Comparison of ENCODE assay signal across 8 mouse cellular contexts in the genomic region with DNA sequence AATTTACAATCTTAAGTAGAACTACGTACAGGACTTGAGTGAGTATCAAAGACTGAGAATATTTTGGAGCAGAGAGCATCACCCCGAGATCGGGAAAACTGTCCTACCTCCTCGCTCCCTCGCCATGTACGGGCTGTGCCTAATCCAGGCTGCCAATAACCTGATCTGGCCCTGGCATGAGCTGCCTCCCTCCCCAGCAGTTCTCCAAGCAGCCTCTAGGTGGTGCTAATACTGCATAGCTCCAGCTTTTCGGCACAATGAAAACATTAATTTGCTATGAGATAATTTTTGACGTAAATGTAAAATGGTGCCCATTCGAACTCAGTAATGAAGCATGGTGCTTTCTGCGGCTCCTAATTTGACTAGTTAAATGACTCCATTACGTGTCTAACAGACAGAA.
DNase-seq lines count a peak whose midpoint lies in the region; ATAC-seq and TF ChIP-seq lines count a peak whose summit lies in the region.

No protein-coding gene starts in this region.

- H3K4me1 ChIP-seq in hindbrain, embryonic 14.5 days (replicated peaks; ENCODE audit: control insufficient read depth, insufficient read depth, low read length), result peaks cover 15% of the 10 kb centered on the region

- H3K9ac ChIP-seq in hindbrain, embryonic 14.5 days, result peak overlapping the region; percentile 20; the same call in 1 of the 2 replicates

- H3K9me3 ChIP-seq in hindbrain, embryonic 14.5 days (ENCODE audit: control insufficient read depth, low read length), result no peaks in the 10 kb centered on the region

- in situ Hi-C loops in Patski (cut with MboI; ENCODE audit: low pct_unique_long_range_greater_than_20kb), result loop anchor here (5.0 to 25.0 kb wide), 7 partner anchors 191 to 1787 kb away; partner anchors contain the start of genes Ankrd27, Rgs9bp and Zfp536

- DNase-seq in Patski (ENCODE audit: low read depth, low spot score), result peak; percentile 35
- DNase-seq in cerebellum, adult 8-10 months, result peak; percentile 91
- peak; percentile 95 for DNase-seq in hindbrain, embryonic 14.5 days (ENCODE audit: low spot score)
- peak; percentile 79 to 88 for DNase-seq in layer of hippocampus, postnatal 36 days
- peak; percentile 76 for DNase-seq in retina, postnatal 7 days (ENCODE audit: low read depth, low spot score)
- peak; percentile 77 for DNase-seq in urinary bladder, postnatal 14 days (ENCODE audit: low spot score)

- H3K36me3 ChIP-seq in hindbrain, embryonic 14.5 days (replicated peaks; ENCODE audit: control insufficient read depth, insufficient read depth), result no peaks in the 10 kb centered on the region

- H3K27me3 ChIP-seq in Patski, result no peaks in the 10 kb centered on the region
- H3K27me3 ChIP-seq in hindbrain, embryonic 14.5 days (ENCODE audit: control insufficient read depth, insufficient read depth, low read length), result no peaks in the 10 kb centered on the region

- 0 out of 2 replicates have a peak overlapping the region, but pooled peaks have one; percentile 26 for H3K27ac ChIP-seq in hindbrain, embryonic 14.5 days

- peak; percentile 20 for ATAC-seq in Patski
- peak; percentile 52 for ATAC-seq in frontal cortex, adult (ENCODE audit: low TSS enrichment)
- ATAC-seq in hindbrain, embryonic 14.5 days (ENCODE audit: low FRiP score), result peak; percentile 59; the same call in 1 of the 2 replicates
- ATAC-seq in megakaryocyte, adult 5-6 weeks (ENCODE audit: poor library complexity, severe bottlenecking), result peak; percentile 77

- POLR2A ChIA-PET in Patski (lab: Charles Lee), result interaction anchor here (0.8 kb wide), 1 partner anchor 392 kb away, joined by 3 read pairs; no protein-coding TSS in a partner anchor

- no peak overlapping the region for H3K4me3 ChIP-seq in hindbrain, embryonic 14.5 days (replicated peaks; ENCODE audit: low read length)

- CTCF ChIA-PET in Patski (lab: Charles Lee), result interaction anchor here (1.0 to 2.9 kb wide), 4 partner anchors 395 to 619 kb away, joined by 3 to 14 read pairs (median 3); no protein-coding TSS in a partner anchor

- 9% methylated on average over 11 of the region's 11 CpGs for WGBS in hindbrain, embryonic 14.5 days

- peak overlapping the region; percentile 43 for H3K4me2 ChIP-seq in hindbrain, embryonic 14.5 days (replicated peaks)

- peak; percentile 97 for TF ChIP-seq CTCF in Patski (IDR thresholded peaks at IDR 0.05)

Comparison
In these comparisons a context has a peak if more than half of its experiments do, and no peak if none do; other contexts are left out.
1. ATAC-seq: peak in every context shown above with its lines; median percentile 77 in megakaryocyte, adult 5-6 weeks; 59 in hindbrain, embryonic 14.5 days; 52 in frontal cortex, adult; 20 in Patski.
2. DNase-seq: peak in every context shown above with its lines; median percentile 95 in hindbrain, embryonic 14.5 days; 91 in cerebellum, adult 8-10 months; 84 in layer of hippocampus, postnatal 36 days; 77 in urinary bladder, postnatal 14 days; 76 in retina, postnatal 7 days; 35 in Patski.